Mouse (Mus musculus): ENCODE results near the gene Csrnp1.

DNA sequence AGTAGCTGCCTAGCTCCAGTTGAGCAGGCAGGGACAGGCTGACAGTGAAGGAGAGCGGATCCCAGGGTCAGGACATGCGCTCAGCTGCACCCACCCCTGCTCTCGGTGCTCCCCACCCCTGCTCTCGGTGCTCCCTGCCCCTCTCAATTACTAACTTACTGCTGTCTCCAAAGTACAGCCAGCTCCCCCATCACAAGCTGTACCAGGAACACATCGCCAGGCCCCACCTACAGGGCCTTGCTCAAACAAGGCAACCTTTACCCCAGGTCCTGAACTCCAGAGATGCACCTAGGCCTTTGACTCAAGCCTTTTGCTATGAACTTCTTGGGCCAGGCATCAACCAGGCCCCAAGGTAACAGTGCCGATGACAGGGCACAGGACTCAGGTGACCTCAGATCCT is 50.8 kb downstream of the Csrnp1 start:
- TF ChIP-seq CTCF (IDR thresholded peaks at IDR 0.05; ENCODE audit: borderline replicate concordance, extremely low read depth, insufficient read depth, insufficient read length) (no peak), POLR2A (IDR thresholded peaks at IDR 0.05; ENCODE audit: borderline replicate concordance, extremely low read depth, insufficient read depth, insufficient read length, poor library complexity, severe bottlenecking) (no peak)
